Mouse (Mus musculus): Measurements from ENCODE around the gene Tnnt2.

DNA sequence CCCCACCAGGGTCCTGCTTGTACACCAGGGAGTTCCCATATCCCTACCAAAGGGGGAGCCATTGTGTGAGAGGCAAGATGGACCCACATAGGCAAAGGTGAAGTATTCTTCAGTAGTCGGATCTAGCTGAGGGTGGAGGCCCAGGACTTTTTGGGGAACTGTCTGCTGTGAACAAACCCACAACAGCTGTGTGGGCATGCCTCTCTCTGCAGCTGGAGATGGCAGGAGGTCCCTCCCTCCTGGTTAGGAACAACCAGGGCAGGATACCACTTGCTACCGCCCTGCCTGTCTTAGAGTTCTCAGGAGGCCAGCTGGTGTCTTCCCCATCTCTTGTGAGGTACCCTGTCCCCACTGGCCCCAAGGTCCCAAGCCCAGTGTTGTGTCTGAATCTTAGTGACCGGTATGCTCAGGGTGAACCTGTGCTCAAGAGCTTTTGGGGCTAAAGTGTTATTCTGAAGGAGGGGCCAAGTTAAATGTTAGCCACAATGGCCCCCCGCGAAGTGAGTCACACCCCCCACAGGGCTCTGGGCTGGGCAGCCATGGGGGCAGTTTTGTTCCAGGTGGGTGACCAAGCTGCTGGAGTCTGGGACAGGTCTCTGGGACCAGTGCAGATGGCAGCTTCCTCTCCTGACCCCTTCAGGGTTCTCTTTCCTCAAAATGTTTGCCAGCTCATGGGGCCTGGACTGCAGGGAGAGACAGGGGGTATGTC lies 22.3 kb upstream of the Tnnt2 start:
- TF ChIP-seq EP300 (IDR thresholded peaks at IDR 0.05; ENCODE audit: insufficient read depth, low read depth, low read length) (no peak), CTCF (IDR thresholded peaks at IDR 0.05) (no peak), POLR2A (IDR thresholded peaks at IDR 0.05; ENCODE audit: insufficient read depth, low read depth, low read length) (no peak)

Measured in heart, adult 2 months (tissue).